18 mouse cellular contexts compared by ENCODE assay signal in genomic region chr8:78233708-78234201, GRCm38 (mm10). TPM values are rescaled to one million over a fixed set of nuclear protein-coding genes. Genes with fewer than 3 reads are reported as not detected.
DNase-seq lines count a peak whose midpoint lies in the region; ATAC-seq and TF ChIP-seq lines count a peak whose summit lies in the region.
"Had no signal": no experiment of that assay in that cellular context is flagged by ENCODE, and none has a peak within 500 bp of the region (broad histone marks: within the 10 kb centered on the region; RNA-seq: fewer than 3 reads in every experiment).

No protein-coding gene starts in this region.

- no peak for TF ChIP-seq CTCF in stomach, postnatal 0 days (IDR thresholded peaks at IDR 0.05; ENCODE audit: low read depth)

- DNase-seq in forebrain, embryonic 10.5 days (ENCODE audit: extremely low spot score, low spot score): no peak
- DNase-seq in midbrain, embryonic 11.5 days (ENCODE audit: low spot score, missing footprints): peak; percentile 47
- no peak for DNase-seq in midbrain, embryonic 10.5 days (ENCODE audit: low spot score)
- DNase-seq in layer of hippocampus, postnatal 14 days (ENCODE audit: low spot score in 2 of 2): peak; percentile 11 to 57
- DNase-seq in stomach, postnatal 0 days (ENCODE audit: low spot score): no peak
- DNase-seq in spleen, adult 18-20 months: no peak
- no peak for DNase-seq in adrenal gland, postnatal 36 days
- DNase-seq: adrenal gland, adult 8-10 months; kidney, adult 9 months; kidney, postnatal 4 days; lung, adult 2 months had no signal

- no peaks in the 10 kb centered on the region for H3K36me3 ChIP-seq in forebrain, embryonic 16.5 days (ENCODE audit: control insufficient read depth, insufficient read depth)
- H3K36me3 ChIP-seq in forebrain, embryonic 10.5 days (replicated peaks): no peaks in the 10 kb centered on the region
- H3K36me3 ChIP-seq in midbrain, embryonic 11.5 days (ENCODE audit: control insufficient read depth, insufficient read depth, low read length): no peaks in the 10 kb centered on the region
- no peaks in the 10 kb centered on the region for H3K36me3 ChIP-seq in midbrain, embryonic 10.5 days
- no peaks in the 10 kb centered on the region for H3K36me3 ChIP-seq in stomach, postnatal 0 days (ENCODE audit: control insufficient read depth, insufficient read depth, low read length)

- no peaks in the 10 kb centered on the region for H3K27me3 ChIP-seq in forebrain, embryonic 16.5 days (replicated peaks; ENCODE audit: control insufficient read depth, insufficient read depth, low read length)
- H3K27me3 ChIP-seq in forebrain, embryonic 10.5 days (ENCODE audit: poor library complexity, severe bottlenecking): no peaks in the 10 kb centered on the region
- H3K27me3 ChIP-seq in midbrain, embryonic 11.5 days (ENCODE audit: control insufficient read depth, insufficient read depth, low read length): no peaks in the 10 kb centered on the region
- no peaks in the 10 kb centered on the region for H3K27me3 ChIP-seq in midbrain, embryonic 10.5 days (ENCODE audit: low read depth, poor library complexity, severe bottlenecking)
- no peaks in the 10 kb centered on the region for H3K27me3 ChIP-seq in stomach, postnatal 0 days (ENCODE audit: control insufficient read depth, insufficient read depth, low read length)

- no peaks in the 10 kb centered on the region for H3K9me3 ChIP-seq in forebrain, embryonic 16.5 days (ENCODE audit: control insufficient read depth, low read length)
- H3K9me3 ChIP-seq in forebrain, embryonic 10.5 days: no peaks in the 10 kb centered on the region
- no peaks in the 10 kb centered on the region for H3K9me3 ChIP-seq in midbrain, embryonic 11.5 days (ENCODE audit: control insufficient read depth, low read length)
- H3K9me3 ChIP-seq in midbrain, embryonic 10.5 days (replicated peaks): no peaks in the 10 kb centered on the region
- H3K9me3 ChIP-seq in stomach, postnatal 0 days (ENCODE audit: control insufficient read depth, low read length): no peaks in the 10 kb centered on the region

- TF ChIP-seq EP300 in stomach, postnatal 0 days (optimal IDR thresholded peaks at IDR 0.05): no peak

- WGBS in forebrain, embryonic 16.5 days: 54% methylated on average over 7 of the region's 7 CpGs
- 88% methylated on average over 7 of the region's 7 CpGs for WGBS in forebrain, embryonic 10.5 days
- 83% methylated on average over 7 of the region's 7 CpGs for WGBS in midbrain, embryonic 11.5 days
- 79% methylated on average over 7 of the region's 7 CpGs for WGBS in midbrain, embryonic 10.5 days
- WGBS in stomach, postnatal 0 days: 71% methylated on average over 7 of the region's 7 CpGs

- peak overlapping the region; percentile 39; the same call in 1 of the 2 replicates for H3K4me2 ChIP-seq in forebrain, embryonic 16.5 days (ENCODE audit: low read length)
- no peak overlapping the region for H3K4me2 ChIP-seq in midbrain, embryonic 11.5 days
- 0 out of 2 replicates have a peak overlapping the region, but pooled peaks have one; percentile 18 for H3K4me2 ChIP-seq in stomach, postnatal 0 days (replicated peaks; ENCODE audit: low read depth)

- no peak overlapping the region for H3K27ac ChIP-seq in forebrain, embryonic 16.5 days (ENCODE audit: low read length)
- H3K27ac ChIP-seq in forebrain, embryonic 10.5 days: no peak overlapping the region
- no peak overlapping the region for H3K27ac ChIP-seq in midbrain, embryonic 11.5 days (ENCODE audit: low read depth, low read length)
- no peak overlapping the region for H3K27ac ChIP-seq in midbrain, embryonic 10.5 days (replicated peaks)
- H3K27ac ChIP-seq in stomach, postnatal 0 days (replicated peaks): no peak overlapping the region
- H3K27ac ChIP-seq: macrophage had no signal

- H3K4me1 ChIP-seq in forebrain, embryonic 16.5 days (replicated peaks; ENCODE audit: control insufficient read depth, insufficient read depth, low read length): peaks cover 7% of the 10 kb centered on the region
- peaks cover 13% of the 10 kb centered on the region for H3K4me1 ChIP-seq in forebrain, embryonic 10.5 days
- peaks cover 7% of the 10 kb centered on the region for H3K4me1 ChIP-seq in midbrain, embryonic 11.5 days (ENCODE audit: control insufficient read depth, insufficient read depth, low read length)
- H3K4me1 ChIP-seq in midbrain, embryonic 10.5 days: peaks cover 19% of the 10 kb centered on the region
- H3K4me1 ChIP-seq in stomach, postnatal 0 days (replicated peaks; ENCODE audit: control insufficient read depth, insufficient read depth): no peaks in the 10 kb centered on the region

- no peak overlapping the region for H3K4me3 ChIP-seq in forebrain, embryonic 16.5 days (replicated peaks; ENCODE audit: low read length)
- no peak overlapping the region for H3K4me3 ChIP-seq in forebrain, embryonic 10.5 days
- H3K4me3 ChIP-seq in midbrain, embryonic 11.5 days (ENCODE audit: low read depth, low read length): no peak overlapping the region
- no peak overlapping the region for H3K4me3 ChIP-seq in midbrain, embryonic 10.5 days
- no peak overlapping the region for H3K4me3 ChIP-seq in stomach, postnatal 0 days (ENCODE audit: low read depth, low read length)

- ATAC-seq in forebrain, embryonic 16.5 days: peak; percentile 47
- ATAC-seq in midbrain, embryonic 11.5 days (ENCODE audit: low FRiP score): no peak
- ATAC-seq in stomach, postnatal 0 days (ENCODE audit: low FRiP score, low TSS enrichment): no peak
- ATAC-seq: CD4-positive, CD25-positive, alpha-beta regulatory T cell, adult 4 months had no signal

- H3K9ac ChIP-seq in forebrain, embryonic 16.5 days (replicated peaks; ENCODE audit: low read depth, low read length): no peak overlapping the region
- H3K9ac ChIP-seq in midbrain, embryonic 11.5 days (ENCODE audit: low read length): no peak overlapping the region
- H3K9ac ChIP-seq in stomach, postnatal 0 days (ENCODE audit: low read length): no peak overlapping the region

RNA-seq across cellular contexts. Expression of gene Ttc29, which starts 20.7 kb away (rescaled TPM):
- polyA plus RNA-seq in forebrain, embryonic 16.5 days (2015; fragmentation: Nextera tagmentation; extraction: Ambion mirVana): 0.32 and 0.65 TPM in 2 replicates
- 0.21 TPM in 1 of 2 replicates, not detected in the other for polyA plus RNA-seq in forebrain, embryonic 10.5 days (2016; fragmentation: Nextera tagmentation; extraction: Ambion mirVana)
- 0.23 and 0.41 TPM in 2 replicates for polyA plus RNA-seq in midbrain, embryonic 11.5 days (2014; fragmentation: Nextera tagmentation; extraction: Ambion mirVana)
- polyA plus RNA-seq in midbrain, embryonic 10.5 days (2016; fragmentation: Nextera tagmentation; extraction: Ambion mirVana): 0.17 TPM in 1 of 2 replicates, not detected in the other
- total RNA-seq in layer of hippocampus, postnatal 14 days (2021): 1 to 10 TPM in 1 of 2 experiments, under 1 TPM in 1; 0.81 to 1.0 TPM
- not detected in 2 replicates for polyA plus RNA-seq in stomach, postnatal 0 days (2015; fragmentation: Nextera tagmentation; extraction: Ambion mirVana)
- not detected for total RNA-seq in adrenal gland, postnatal 36 days (2021)
- total RNA-seq: adrenal gland, adult 8-10 months; gastrocnemius, postnatal 4 days; left cerebral cortex, postnatal 14 days; liver, adult 2 months had no signal
- polyA plus RNA-seq: CD4-positive, CD25-positive, alpha-beta regulatory T cell, adult 4 months; heart, embryonic 14.5 days; liver, adult 2 months; macrophage had no signal

Comparison
In these comparisons a context has a peak if more than half of its experiments do, and no peak if none do; other contexts are left out.
1. DNase-seq: peak in midbrain, embryonic 11.5 days (single experiment) and layer of hippocampus, postnatal 14 days (2 of 2); none in forebrain, embryonic 10.5 days (single experiment), midbrain, embryonic 10.5 days (single experiment), stomach, postnatal 0 days (single experiment), spleen, adult 18-20 months (0 of 2) and adrenal gland, postnatal 36 days (0 of 2).